Mouse (Mus musculus): ENCODE measurements around the gene Ube2q2.

DNA sequence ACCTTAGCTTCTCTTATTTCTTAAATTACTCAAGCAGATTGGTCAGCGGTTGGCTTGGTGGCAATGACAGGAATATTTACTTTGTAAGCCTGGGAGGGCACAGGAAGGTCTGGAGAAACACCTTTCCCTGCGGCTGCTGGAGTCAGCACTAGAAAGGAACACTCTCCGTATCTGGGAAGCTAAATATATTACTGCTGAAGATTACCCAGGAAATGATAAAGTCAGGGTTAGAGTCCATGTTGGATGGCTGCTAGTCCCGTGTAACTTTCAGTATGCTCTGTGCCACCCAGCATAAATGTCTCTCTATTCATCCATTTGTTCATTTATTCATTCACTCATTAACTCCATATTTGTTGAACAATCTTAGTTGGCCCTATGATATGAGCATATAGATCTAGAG lies 11.5 kb upstream of the Ube2q2 start:
- TF ChIP-seq POLR2A (IDR thresholded peaks at IDR 0.05; ENCODE audit: insufficient read depth, low read depth, low read length) (no peak), CTCF (IDR thresholded peaks at IDR 0.05) (no peak)
